Mouse (Mus musculus): ENCODE results near the gene Parp1.
"Not testable (repeated sequence)": the region's sequence is repeated elsewhere in the genome, so short reads cannot be mapped to it uniquely, and the experiment has no call there.

Gene Parp1

DNA sequence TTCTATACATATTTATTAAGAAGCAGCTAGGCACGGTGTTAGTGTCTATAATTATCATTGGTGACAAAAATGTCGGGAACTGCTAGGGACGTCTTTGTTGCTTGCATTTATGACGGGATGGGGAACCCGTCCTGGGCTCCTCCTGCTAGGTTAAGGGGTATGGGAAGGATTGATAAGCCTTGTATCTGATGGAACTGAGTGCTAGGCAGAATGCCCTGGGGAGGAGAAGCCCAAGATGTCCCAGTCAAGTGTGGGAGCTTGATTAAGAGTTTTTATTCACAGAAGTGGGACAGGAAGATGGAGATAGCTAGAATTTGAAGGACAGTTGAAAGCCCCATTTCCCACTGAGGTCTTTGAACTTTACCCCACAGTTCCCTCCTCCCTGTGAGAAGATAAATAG, 1.5 kb downstream of the Parp1 start:
- peaks cover 59% of the 10 kb centered on the region for H3K4me1 ChIP-seq (replicated peaks; ENCODE audit: low read depth, low read length)
- peaks cover 25% of the 10 kb centered on the region for H3K9me3 ChIP-seq (ENCODE audit: low read length)
- H3K36me3 ChIP-seq (ENCODE audit: insufficient read depth, low read length), result peaks cover 43% of the 10 kb centered on the region
- no peaks in the 10 kb centered on the region for H3K27me3 ChIP-seq (ENCODE audit: insufficient read depth, low read length)
- H3K4me3 ChIP-seq (replicated peaks; ENCODE audit: low read length), result peak overlapping the region; percentile 99
- TF ChIP-seq CTCF (conservative IDR thresholded peaks at IDR 0.05; ENCODE audit: low read length) (no peak), POU5F1 (IDR thresholded peaks at IDR 0.05; ENCODE audit: borderline replicate concordance, low read length) (no peak), NANOG (IDR thresholded peaks at IDR 0.05; ENCODE audit: borderline replicate concordance, low read length) (no peak)

DNA sequence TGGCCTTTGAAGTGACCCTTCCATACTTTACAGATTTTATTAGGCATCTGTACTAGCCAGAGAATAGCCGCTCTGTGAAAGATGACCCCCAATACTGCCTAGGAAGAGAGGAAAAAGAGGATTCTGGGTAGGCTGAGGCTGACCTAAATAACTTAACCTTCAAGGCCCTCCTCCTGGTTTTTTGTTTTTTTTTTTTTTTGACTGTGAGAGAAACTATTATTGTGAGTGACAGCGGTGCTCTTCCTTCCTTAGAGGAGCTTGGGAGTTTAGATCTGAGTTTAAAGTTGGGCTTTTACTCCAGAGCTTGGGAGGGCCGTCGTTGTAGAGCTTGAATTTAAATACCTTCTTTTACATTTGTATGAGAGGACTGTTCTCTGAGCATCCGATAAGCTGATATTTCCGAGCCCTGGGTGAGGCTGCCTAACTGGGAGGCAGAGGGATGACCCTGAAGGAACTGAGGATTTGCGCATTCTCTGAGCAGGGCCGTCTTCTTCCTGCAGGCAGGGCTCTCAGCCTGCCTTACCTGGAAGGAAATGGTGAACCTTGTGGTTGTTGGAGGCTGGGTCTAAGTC, 2.4 kb downstream of the Parp1 start:
- TF ChIP-seq NANOG (IDR thresholded peaks at IDR 0.05; ENCODE audit: borderline replicate concordance, low read length) (peak; percentile 74; the same call in 1 of the 2 replicates), CTCF (conservative IDR thresholded peaks at IDR 0.05; ENCODE audit: low read length) (no peak), POU5F1 (IDR thresholded peaks at IDR 0.05; ENCODE audit: borderline replicate concordance, low read length) (no peak)
- Histone ChIP-seq H3K4me1 (replicated peaks; ENCODE audit: low read depth, low read length) (peaks cover 61% of the 10 kb centered on the region), H3K9me3 (ENCODE audit: low read length) (peaks cover 29% of the 10 kb centered on the region), H3K36me3 (ENCODE audit: insufficient read depth, low read length) (peaks cover 52% of the 10 kb centered on the region), H3K27me3 (ENCODE audit: insufficient read depth, low read length) (no peaks in the 10 kb centered on the region), H3K4me3 (replicated peaks; ENCODE audit: low read length) (peak overlapping the region; percentile 99)

DNA sequence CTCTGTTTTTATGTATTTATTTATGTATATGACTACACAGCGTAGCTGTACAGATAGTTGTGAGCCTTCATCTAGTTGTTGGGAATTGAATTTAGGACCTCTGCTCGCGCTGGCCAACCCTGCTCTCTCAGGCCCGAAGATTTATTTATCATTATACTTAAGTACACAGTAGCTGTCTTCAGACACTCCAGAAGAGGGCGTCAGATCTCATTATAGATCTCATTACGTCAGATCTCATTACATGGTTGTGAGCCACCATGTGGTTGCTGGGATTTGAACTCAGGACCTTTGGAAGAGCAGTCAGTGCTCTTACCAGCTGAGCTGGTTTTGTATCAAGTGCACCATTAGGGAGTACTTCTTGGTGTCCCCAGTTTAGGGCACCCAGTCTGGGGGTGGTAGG, 3.0 kb downstream of the Parp1 start:
- Histone ChIP-seq H3K9me3 (ENCODE audit: low read length) (peaks cover 34% of the 10 kb centered on the region), H3K4me3 (replicated peaks; ENCODE audit: low read length) (peak overlapping the region; percentile 99), H3K36me3 (ENCODE audit: insufficient read depth, low read length) (peaks cover 59% of the 10 kb centered on the region), H3K4me1 (replicated peaks; ENCODE audit: low read depth, low read length) (peaks cover 66% of the 10 kb centered on the region)
- H3K27me3 ChIP-seq (ENCODE audit: insufficient read depth, low read length), result not testable (repeated sequence)

DNA sequence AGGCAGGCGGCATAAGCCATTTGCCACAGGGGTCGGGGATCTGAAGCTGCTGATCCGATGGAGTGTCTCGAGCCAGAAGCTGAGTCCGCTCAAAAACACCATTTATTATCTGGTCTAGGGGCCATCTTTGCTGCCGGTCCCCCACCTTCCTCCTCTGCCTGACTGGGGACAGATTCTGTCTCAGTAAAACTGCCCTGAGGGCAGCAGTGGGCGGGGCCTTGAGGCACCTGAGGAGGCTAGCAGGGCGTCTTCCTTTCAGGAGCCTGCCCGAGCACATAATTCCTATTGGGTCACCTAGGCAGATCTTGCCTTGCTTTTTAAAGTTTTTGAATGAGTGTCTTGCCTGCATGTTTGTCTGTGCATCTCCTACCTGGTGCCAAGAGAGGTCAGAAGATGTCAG, 3.4 kb downstream of the Parp1 start:
- TF ChIP-seq POU5F1 (IDR thresholded peaks at IDR 0.05; ENCODE audit: borderline replicate concordance, low read length), result no peak
- no peak for TF ChIP-seq NANOG (IDR thresholded peaks at IDR 0.05; ENCODE audit: borderline replicate concordance, low read length)
- TF ChIP-seq CTCF (conservative IDR thresholded peaks at IDR 0.05; ENCODE audit: low read length), result no peak
- Histone ChIP-seq H3K36me3 (ENCODE audit: insufficient read depth, low read length) (peaks cover 63% of the 10 kb centered on the region), H3K4me3 (replicated peaks; ENCODE audit: low read length) (peak overlapping the region; percentile 99), H3K27me3 (ENCODE audit: insufficient read depth, low read length) (no peaks in the 10 kb centered on the region), H3K9me3 (ENCODE audit: low read length) (peaks cover 34% of the 10 kb centered on the region), H3K4me1 (replicated peaks; ENCODE audit: low read depth, low read length) (peaks cover 70% of the 10 kb centered on the region)

DNA sequence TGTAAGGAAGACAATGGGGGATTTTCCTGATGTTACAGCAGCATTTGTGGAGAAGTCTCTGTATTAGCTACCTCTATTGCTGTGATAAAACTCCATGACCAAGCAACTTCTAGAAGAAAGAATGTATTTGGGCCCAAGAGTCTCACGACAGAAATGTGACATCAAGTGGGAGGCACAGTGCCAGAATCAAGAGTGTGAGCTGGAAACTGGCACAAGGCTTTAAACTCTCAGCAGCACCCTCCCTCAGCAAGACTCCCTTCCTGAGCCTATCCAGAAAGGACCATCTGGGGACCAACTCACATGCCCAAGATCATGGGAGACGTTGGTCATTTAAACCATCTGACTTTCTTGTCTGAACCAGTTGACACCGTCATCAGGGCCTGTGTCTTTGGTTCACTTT, 7.8 kb downstream of the Parp1 start:
- no peak overlapping the region for H3K4me3 ChIP-seq (replicated peaks; ENCODE audit: low read length)
- peaks cover 59% of the 10 kb centered on the region for H3K9me3 ChIP-seq (ENCODE audit: low read length)
- no peaks in the 10 kb centered on the region for H3K27me3 ChIP-seq (ENCODE audit: insufficient read depth, low read length)
- no peak for TF ChIP-seq CTCF (conservative IDR thresholded peaks at IDR 0.05; ENCODE audit: low read length)
- TF ChIP-seq NANOG (IDR thresholded peaks at IDR 0.05; ENCODE audit: borderline replicate concordance, low read length), result no peak
- no peak for TF ChIP-seq POU5F1 (IDR thresholded peaks at IDR 0.05; ENCODE audit: borderline replicate concordance, low read length)
- peaks cover 98% of the 10 kb centered on the region for H3K36me3 ChIP-seq (ENCODE audit: insufficient read depth, low read length)
- peaks cover 60% of the 10 kb centered on the region for H3K4me1 ChIP-seq (replicated peaks; ENCODE audit: low read depth, low read length)

DNA sequence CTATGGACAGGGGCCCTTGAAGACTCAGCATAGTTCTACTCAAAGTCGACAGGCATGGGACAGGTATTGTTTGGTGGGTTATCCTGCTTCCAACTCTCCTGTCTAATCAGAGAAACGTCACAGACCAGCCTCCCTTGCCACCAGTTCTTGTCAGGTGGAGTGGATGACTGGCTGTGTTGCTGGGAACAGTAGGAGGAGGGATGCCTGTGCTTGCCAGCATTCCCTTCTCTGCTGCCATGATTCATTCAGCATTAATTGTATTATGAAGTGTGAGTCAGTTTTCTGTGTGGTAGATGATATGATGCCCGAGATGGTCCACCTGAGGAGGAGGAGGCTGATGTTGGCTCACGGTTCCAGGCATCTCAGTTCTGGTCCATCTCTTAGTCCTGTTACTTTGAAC, 9.1 kb downstream of the Parp1 start:
- Histone ChIP-seq H3K27me3 (ENCODE audit: insufficient read depth, low read length) (no peaks in the 10 kb centered on the region), H3K36me3 (ENCODE audit: insufficient read depth, low read length) (peaks cover 98% of the 10 kb centered on the region), H3K4me1 (replicated peaks; ENCODE audit: low read depth, low read length) (peaks cover 51% of the 10 kb centered on the region)

DNA sequence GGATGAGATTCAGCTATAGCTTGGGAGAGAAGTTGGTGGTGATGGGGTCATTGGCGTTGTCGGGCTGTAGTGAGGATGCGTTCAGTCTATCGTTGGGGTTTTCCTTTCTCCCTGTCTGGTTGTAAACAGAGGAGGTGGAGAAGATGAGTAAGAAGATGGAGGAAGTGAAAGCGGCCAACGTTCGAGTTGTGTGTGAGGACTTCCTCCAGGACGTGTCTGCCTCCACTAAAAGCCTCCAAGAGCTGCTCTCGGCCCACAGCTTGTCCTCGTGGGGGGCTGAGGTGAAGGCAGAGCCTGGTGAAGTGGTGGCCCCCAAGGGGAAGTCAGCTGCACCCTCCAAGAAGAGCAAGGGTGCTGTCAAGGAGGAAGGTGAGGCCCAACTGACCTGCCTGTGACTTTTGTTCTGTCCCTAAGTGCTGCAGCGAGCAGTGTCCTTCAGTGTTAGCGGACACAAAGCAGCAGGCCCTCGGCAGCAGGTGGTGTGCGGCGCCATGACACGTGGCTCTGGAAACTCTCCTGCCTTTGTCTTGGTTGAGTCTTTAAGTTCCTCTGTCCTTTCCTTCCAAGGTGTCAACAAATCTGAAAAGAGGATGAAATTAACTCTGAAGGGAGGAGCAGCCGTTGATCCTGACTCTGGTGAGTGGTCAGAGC, 19.2 kb downstream of the Parp1 start:
- TF ChIP-seq NANOG (IDR thresholded peaks at IDR 0.05; ENCODE audit: borderline replicate concordance, low read length) (no peak), CTCF (conservative IDR thresholded peaks at IDR 0.05; ENCODE audit: low read length) (no peak), POU5F1 (IDR thresholded peaks at IDR 0.05; ENCODE audit: borderline replicate concordance, low read length) (no peak)
- no peaks in the 10 kb centered on the region for H3K9me3 ChIP-seq (ENCODE audit: low read length)

More for the DNA sequence above, 9.1 kb downstream of the Parp1 start:
- Histone ChIP-seq H3K9me3 (ENCODE audit: low read length) (peaks cover 54% of the 10 kb centered on the region), H3K4me3 (replicated peaks; ENCODE audit: low read length) (no peak overlapping the region)
- TF ChIP-seq NANOG (IDR thresholded peaks at IDR 0.05; ENCODE audit: borderline replicate concordance, low read length) (no peak), CTCF (conservative IDR thresholded peaks at IDR 0.05; ENCODE audit: low read length) (no peak), POU5F1 (IDR thresholded peaks at IDR 0.05; ENCODE audit: borderline replicate concordance, low read length) (no peak)

DNA sequence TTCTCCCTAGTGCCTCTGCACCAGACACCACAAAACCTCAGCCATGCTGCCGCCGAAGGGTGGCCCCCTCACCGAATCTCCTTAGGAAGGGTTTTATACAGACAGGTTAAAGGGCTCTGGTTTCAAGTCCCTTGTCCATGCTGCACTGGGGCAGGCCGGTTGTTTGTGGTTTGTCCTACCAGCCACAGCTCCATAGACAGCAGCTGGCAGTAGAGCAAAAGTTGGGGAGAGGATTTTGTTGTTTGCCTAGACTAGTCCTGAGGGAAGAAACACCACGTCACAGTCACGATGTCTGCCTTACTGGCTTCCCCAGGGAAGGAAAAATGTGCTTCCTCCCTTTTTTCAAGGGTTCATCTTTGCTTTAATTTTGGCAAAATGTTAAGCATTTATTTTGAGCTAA, 31.9 kb downstream of the Parp1 start:
- TF ChIP-seq POU5F1 (IDR thresholded peaks at IDR 0.05; ENCODE audit: borderline replicate concordance, low read length) (no peak), NANOG (IDR thresholded peaks at IDR 0.05; ENCODE audit: borderline replicate concordance, low read length) (no peak), CTCF (conservative IDR thresholded peaks at IDR 0.05; ENCODE audit: low read length) (no peak)
- Histone ChIP-seq H3K27me3 (ENCODE audit: insufficient read depth, low read length) (no peaks in the 10 kb centered on the region), H3K4me1 (replicated peaks; ENCODE audit: low read depth, low read length) (peaks cover 51% of the 10 kb centered on the region), H3K4me3 (replicated peaks; ENCODE audit: low read length) (no peak overlapping the region), H3K36me3 (ENCODE audit: insufficient read depth, low read length) (peaks cover 98% of the 10 kb centered on the region), H3K9me3 (ENCODE audit: low read length) (no peaks in the 10 kb centered on the region)

More for the DNA sequence above, 19.2 kb downstream of the Parp1 start:
- no peaks in the 10 kb centered on the region; the same call in 1 of the 2 replicates for H3K4me1 ChIP-seq (replicated peaks; ENCODE audit: low read depth, low read length)
- H3K27me3 ChIP-seq (ENCODE audit: insufficient read depth, low read length), result no peaks in the 10 kb centered on the region
- H3K36me3 ChIP-seq (ENCODE audit: insufficient read depth, low read length), result peaks cover 100% of the 10 kb centered on the region
- H3K4me3 ChIP-seq (replicated peaks; ENCODE audit: low read length), result no peak overlapping the region

DNA sequence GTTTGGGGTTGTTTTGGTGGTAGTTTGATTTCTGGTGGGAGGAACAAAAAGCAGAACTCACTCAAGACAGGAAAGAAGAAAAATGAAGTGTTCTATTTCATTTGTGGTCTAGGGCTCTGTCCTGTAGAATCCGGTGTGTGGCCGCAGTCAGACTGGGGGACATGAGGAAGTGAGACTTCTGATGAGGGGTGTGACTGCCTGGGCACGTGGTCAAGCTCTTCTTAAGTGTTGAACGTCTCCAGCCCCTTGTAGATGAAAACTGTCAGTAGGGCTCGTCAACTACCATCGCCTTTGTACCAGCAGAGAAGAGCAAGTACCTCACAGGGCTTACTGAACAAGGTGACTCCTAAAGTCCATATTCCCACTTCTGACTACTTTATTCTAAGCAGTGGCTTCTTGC, 33.1 kb downstream of the Parp1 start:
- no peak for TF ChIP-seq POU5F1 (IDR thresholded peaks at IDR 0.05; ENCODE audit: borderline replicate concordance, low read length)
- TF ChIP-seq CTCF (conservative IDR thresholded peaks at IDR 0.05; ENCODE audit: low read length), result no peak
- no peak for TF ChIP-seq NANOG (IDR thresholded peaks at IDR 0.05; ENCODE audit: borderline replicate concordance, low read length)
- H3K36me3 ChIP-seq (ENCODE audit: insufficient read depth, low read length), result peaks cover 87% of the 10 kb centered on the region
- no peaks in the 10 kb centered on the region for H3K27me3 ChIP-seq (ENCODE audit: insufficient read depth, low read length)
- H3K4me3 ChIP-seq (replicated peaks; ENCODE audit: low read length), result no peak overlapping the region
- no peaks in the 10 kb centered on the region for H3K9me3 ChIP-seq (ENCODE audit: low read length)
- peaks cover 58% of the 10 kb centered on the region for H3K4me1 ChIP-seq (replicated peaks; ENCODE audit: low read depth, low read length)

All from E14TG2a.4 (cell line).